Mouse (Mus musculus): ENCODE measurements around the gene Map2k6. TPM values are rescaled to one million over a fixed set of nuclear protein-coding genes. Genes with fewer than 3 reads are reported as not detected.

Map2k6 gene
- polyA plus RNA-seq, 1 experiment from 2014 or later = 7.1 TPM

- H3K36me3 ChIP-seq = no peaks in the 10 kb centered on the region
- no peak overlapping the region for H3K4me2 ChIP-seq
- no peak overlapping the region for H3K9ac ChIP-seq
- no peak overlapping the region for H3K4me3 ChIP-seq
- WGBS (ENCODE audit: insufficient replicate concordance) = 82% methylated on average over 3 of the region's 3 CpGs
- H3K27me3 ChIP-seq (replicated peaks) = no peaks in the 10 kb centered on the region
- H3K27ac ChIP-seq = no peak overlapping the region
- 0 out of 2 replicates have a peak, but pooled peaks cover 7% of the 10 kb centered on the region for H3K9me3 ChIP-seq (replicated peaks)
- peaks cover 18% of the 10 kb centered on the region for H3K4me1 ChIP-seq
- no peak for ATAC-seq
Measured at GRCm38 (mm10) chr11:110438135-110438534, 39.2 kb downstream of the Map2k6 start.

- 51% methylated on average over 4 of the region's 4 CpGs for WGBS (ENCODE audit: insufficient replicate concordance)
- no peak overlapping the region for H3K4me2 ChIP-seq
- no peak overlapping the region for H3K27ac ChIP-seq
- H3K27me3 ChIP-seq (replicated peaks) = no peaks in the 10 kb centered on the region
- no peak for ATAC-seq
- H3K4me3 ChIP-seq = no peak overlapping the region
- H3K4me1 ChIP-seq = peaks cover 18% of the 10 kb centered on the region
- no peak overlapping the region for H3K9ac ChIP-seq
- H3K9me3 ChIP-seq (replicated peaks) = 0 out of 2 replicates have a peak, but pooled peaks cover 7% of the 10 kb centered on the region
- H3K36me3 ChIP-seq = no peaks in the 10 kb centered on the region
Measured at GRCm38 (mm10) chr11:110438700-110439296, 39.9 kb downstream of the Map2k6 start.

GRCm38 (mm10) chr11:110439354-110439753, 40.4 kb downstream of the Map2k6 start:
- H3K27ac ChIP-seq = peak overlapping the region; percentile 34; the same call in 1 of the 2 replicates

GRCm38 (mm10) chr11:110444576-110444975, 45.7 kb downstream of the Map2k6 start:
- Histone ChIP-seq H3K36me3 (no peaks in the 10 kb centered on the region), H3K9me3 (replicated peaks) (0 out of 2 replicates have a peak, but pooled peaks cover 7% of the 10 kb centered on the region), H3K4me2 (no peak overlapping the region), H3K27ac (no peak overlapping the region), H3K9ac (no peak overlapping the region), H3K4me1 (peaks cover 27% of the 10 kb centered on the region), H3K4me3 (no peak overlapping the region), H3K27me3 (replicated peaks) (no peaks in the 10 kb centered on the region)
- no peak for ATAC-seq
- 75% methylated on average over 6 of the region's 6 CpGs for WGBS (ENCODE audit: insufficient replicate concordance)

More at GRCm38 (mm10) chr11:110439354-110439753, 40.4 kb downstream of the Map2k6 start:
- no peaks in the 10 kb centered on the region for H3K36me3 ChIP-seq
- no peak overlapping the region for H3K9ac ChIP-seq
- H3K4me3 ChIP-seq = no peak overlapping the region
- H3K4me1 ChIP-seq = peaks cover 18% of the 10 kb centered on the region
- peak; percentile 73 for ATAC-seq
- no peaks in the 10 kb centered on the region for H3K27me3 ChIP-seq (replicated peaks)
- H3K4me2 ChIP-seq = no peak overlapping the region
- H3K9me3 ChIP-seq (replicated peaks) = 0 out of 2 replicates have a peak, but pooled peaks cover 7% of the 10 kb centered on the region
- 13% methylated on average over 7 of the region's 7 CpGs for WGBS (ENCODE audit: insufficient replicate concordance)

GRCm38 (mm10) chr11:110448131-110448725, 49.3 kb downstream of the Map2k6 start:
- peak; percentile 93 for ATAC-seq
- no peaks in the 10 kb centered on the region for H3K36me3 ChIP-seq
- peak overlapping the region; percentile 79 for H3K27ac ChIP-seq
- H3K4me1 ChIP-seq = peaks cover 39% of the 10 kb centered on the region
- H3K4me2 ChIP-seq = peak overlapping the region; percentile 84
- no peaks in the 10 kb centered on the region for H3K9me3 ChIP-seq (replicated peaks)
- 4% methylated on average over 7 of the region's 7 CpGs for WGBS (ENCODE audit: insufficient replicate concordance)
- H3K9ac ChIP-seq = peak overlapping the region; percentile 70
- H3K27me3 ChIP-seq (replicated peaks) = no peaks in the 10 kb centered on the region
- H3K4me3 ChIP-seq = peak overlapping the region; percentile 56

- peak overlapping the region; percentile 56 for H3K4me3 ChIP-seq
- no peaks in the 10 kb centered on the region for H3K9me3 ChIP-seq (replicated peaks)
- H3K4me2 ChIP-seq = peak overlapping the region; percentile 84
- peak overlapping the region; percentile 79 for H3K27ac ChIP-seq
- 6% methylated on average over 12 of the region's 12 CpGs for WGBS (ENCODE audit: insufficient replicate concordance)
- H3K27me3 ChIP-seq (replicated peaks) = no peaks in the 10 kb centered on the region
- ATAC-seq = peak; percentile 81
- H3K4me1 ChIP-seq = peaks cover 39% of the 10 kb centered on the region
- no peaks in the 10 kb centered on the region for H3K36me3 ChIP-seq
- peak overlapping the region; percentile 70 for H3K9ac ChIP-seq
Measured at GRCm38 (mm10) chr11:110448726-110449161, 49.8 kb downstream of the Map2k6 start.

GRCm38 (mm10) chr11:110449183-110449582, 50.3 kb downstream of the Map2k6 start:
- Histone ChIP-seq H3K9ac (peak overlapping the region; percentile 70), H3K4me3 (peak overlapping the region; percentile 56), H3K4me1 (peaks cover 39% of the 10 kb centered on the region), H3K36me3 (no peaks in the 10 kb centered on the region), H3K4me2 (peak overlapping the region; percentile 84), H3K27me3 (replicated peaks) (no peaks in the 10 kb centered on the region), H3K27ac (0 out of 2 replicates have a peak overlapping the region, but pooled peaks have one; percentile 79), H3K9me3 (replicated peaks) (no peaks in the 10 kb centered on the region)
- no peak for ATAC-seq
- 38% methylated on average over 11 of the region's 11 CpGs for WGBS (ENCODE audit: insufficient replicate concordance)

GRCm38 (mm10) chr11:110450091-110450757, 51.3 kb downstream of the Map2k6 start:
- no peak overlapping the region; the same call in 1 of the 2 replicates for H3K4me2 ChIP-seq
- no peak overlapping the region for H3K9ac ChIP-seq
- H3K4me3 ChIP-seq = no peak overlapping the region
- no peaks in the 10 kb centered on the region for H3K36me3 ChIP-seq
- peaks cover 39% of the 10 kb centered on the region for H3K4me1 ChIP-seq
- H3K27ac ChIP-seq = no peak overlapping the region
- no peaks in the 10 kb centered on the region for H3K9me3 ChIP-seq (replicated peaks)
- WGBS (ENCODE audit: insufficient replicate concordance) = 67% methylated on average over 15 of the region's 15 CpGs
- H3K27me3 ChIP-seq (replicated peaks) = no peaks in the 10 kb centered on the region
- ATAC-seq = no peak

- Histone ChIP-seq H3K4me2 (no peak overlapping the region), H3K9me3 (replicated peaks) (no peaks in the 10 kb centered on the region), H3K27ac (no peak overlapping the region), H3K9ac (no peak overlapping the region), H3K27me3 (replicated peaks) (no peaks in the 10 kb centered on the region), H3K36me3 (no peaks in the 10 kb centered on the region), H3K4me1 (peaks cover 42% of the 10 kb centered on the region), H3K4me3 (no peak overlapping the region)
- WGBS (ENCODE audit: insufficient replicate concordance) = 86% methylated on average over 4 of the region's 4 CpGs
- ATAC-seq = no peak
Measured at GRCm38 (mm10) chr11:110450758-110451121, 51.8 kb downstream of the Map2k6 start.

GRCm38 (mm10) chr11:110451590-110451989, 52.7 kb downstream of the Map2k6 start:
- no peak overlapping the region for H3K27ac ChIP-seq
- no peaks in the 10 kb centered on the region for H3K36me3 ChIP-seq
- H3K27me3 ChIP-seq (replicated peaks) = no peaks in the 10 kb centered on the region
- H3K4me3 ChIP-seq = no peak overlapping the region
- ATAC-seq = no peak
- no peak overlapping the region for H3K9ac ChIP-seq
- H3K4me1 ChIP-seq = peaks cover 51% of the 10 kb centered on the region
- no peak overlapping the region for H3K4me2 ChIP-seq
- whole genome bisulfite sequencing (ENCODE audit: insufficient replicate concordance) = 58% methylated on average over 7 of the region's 7 CpGs
- no peaks in the 10 kb centered on the region for H3K9me3 ChIP-seq (replicated peaks)

- Histone ChIP-seq H3K36me3 (no peaks in the 10 kb centered on the region), H3K4me3 (no peak overlapping the region), H3K27ac (no peak overlapping the region), H3K9ac (no peak overlapping the region), H3K27me3 (replicated peaks) (no peaks in the 10 kb centered on the region), H3K9me3 (replicated peaks) (no peaks in the 10 kb centered on the region), H3K4me2 (no peak overlapping the region), H3K4me1 (peaks cover 56% of the 10 kb centered on the region)
- WGBS (ENCODE audit: insufficient replicate concordance) = 86% methylated on average over 5 of the region's 5 CpGs
- ATAC-seq = no peak
Measured at GRCm38 (mm10) chr11:110453445-110454154, 54.7 kb downstream of the Map2k6 start.
